Mouse (Mus musculus): ENCODE data around the gene Tpte.
"Not testable (repeated sequence)": the region's sequence is repeated elsewhere in the genome, so short reads cannot be mapped to it uniquely, and the experiment has no call there.

The Tpte gene

GRCm38 (mm10) chr8:22282999-22283491, at the start of gene Tpte:
Tpte (plus strand) TSS chr8:22283441.
- no peak for DNase-seq (ENCODE audit: inconsistent age in 2 of 2, low spot score in 1 of 2)

GRCm38 (mm10) chr8:22242986-22243385, 40.3 kb upstream of the Tpte start:
- no peak for DNase-seq (ENCODE audit: inconsistent age in 2 of 2, low spot score in 1 of 2)

- no peak for DNase-seq (ENCODE audit: inconsistent age in 2 of 2, low spot score in 1 of 2)
Observed at GRCm38 (mm10) chr8:22245663-22246062, 37.6 kb upstream of the Tpte start.

- DNase-seq (ENCODE audit: inconsistent age in 2 of 2, low spot score in 1 of 2): no peak
Observed at GRCm38 (mm10) chr8:22247956-22248355, 35.3 kb upstream of the Tpte start.

GRCm38 (mm10) chr8:22249080-22249479, 34.2 kb upstream of the Tpte start:
- DNase-seq (ENCODE audit: inconsistent age in 2 of 2, low spot score in 1 of 2): no peak

- no peak for DNase-seq (ENCODE audit: inconsistent age in 2 of 2, low spot score in 1 of 2)
Observed at GRCm38 (mm10) chr8:22258946-22259450, 24.2 kb upstream of the Tpte start.

- DNase-seq (ENCODE audit: inconsistent age in 2 of 2, low spot score in 1 of 2): no peak
Observed at GRCm38 (mm10) chr8:22259531-22259930, 23.7 kb upstream of the Tpte start.

GRCm38 (mm10) chr8:22260091-22260722, 23.0 kb upstream of the Tpte start:
- DNase-seq (ENCODE audit: inconsistent age in 2 of 2, low spot score in 1 of 2): peak in 1 of 2 experiments; percentile 43

GRCm38 (mm10) chr8:22262267-22262666, 21.0 kb upstream of the Tpte start:
- peak in 1 of 2 experiments; percentile 78 for DNase-seq (ENCODE audit: inconsistent age in 2 of 2, low spot score in 1 of 2)

- DNase-seq (ENCODE audit: inconsistent age in 2 of 2, low spot score in 1 of 2): no peak
Observed at GRCm38 (mm10) chr8:22264292-22264691, 18.9 kb upstream of the Tpte start.

- DNase-seq (ENCODE audit: inconsistent age in 2 of 2, low spot score in 1 of 2): peak in 1 of 2 experiments; percentile 51
Observed at GRCm38 (mm10) chr8:22264787-22265186, 18.5 kb upstream of the Tpte start.

GRCm38 (mm10) chr8:22265194-22265593, 18.0 kb upstream of the Tpte start:
- no peak for DNase-seq (ENCODE audit: inconsistent age in 2 of 2, low spot score in 1 of 2)

- DNase-seq (ENCODE audit: inconsistent age in 2 of 2, low spot score in 1 of 2): peak in 1 of 2 experiments; percentile 35
Observed at GRCm38 (mm10) chr8:22266809-22267208, 16.4 kb upstream of the Tpte start.

- no peak for DNase-seq (ENCODE audit: inconsistent age in 2 of 2, low spot score in 1 of 2)
Observed at GRCm38 (mm10) chr8:22273142-22273541, 10.1 kb upstream of the Tpte start.

- DNase-seq (ENCODE audit: inconsistent age in 2 of 2, low spot score in 1 of 2): no peak
Observed at GRCm38 (mm10) chr8:22274641-22275040, 8.6 kb upstream of the Tpte start.

GRCm38 (mm10) chr8:22302326-22302725, 19.1 kb downstream of the Tpte start:
- DNase-seq (ENCODE audit: inconsistent age in 2 of 2, low spot score in 1 of 2): no peak

GRCm38 (mm10) chr8:22302896-22303306, 19.7 kb downstream of the Tpte start:
- peak in 1 of 2 experiments; percentile 40 for DNase-seq (ENCODE audit: inconsistent age in 2 of 2, low spot score in 1 of 2)

- DNase-seq (ENCODE audit: inconsistent age in 2 of 2, low spot score in 1 of 2): not testable (repeated sequence)
Observed at GRCm38 (mm10) chr8:22304045-22304444, 20.8 kb downstream of the Tpte start.

- DNase-seq (ENCODE audit: inconsistent age in 2 of 2, low spot score in 1 of 2): no peak
Observed at GRCm38 (mm10) chr8:22306999-22307398, 23.8 kb downstream of the Tpte start.

- DNase-seq (ENCODE audit: inconsistent age in 2 of 2, low spot score in 1 of 2): no peak
Observed at GRCm38 (mm10) chr8:22311446-22311845, 28.2 kb downstream of the Tpte start.

- DNase-seq (ENCODE audit: inconsistent age in 2 of 2, low spot score in 1 of 2): no peak
Observed at GRCm38 (mm10) chr8:22335426-22335825, 52.2 kb downstream of the Tpte start.

GRCm38 (mm10) chr8:22359359-22359758, 76.1 kb downstream of the Tpte start:
- no peak for DNase-seq (ENCODE audit: inconsistent age in 2 of 2, low spot score in 1 of 2)

- DNase-seq (ENCODE audit: inconsistent age in 2 of 2, low spot score in 1 of 2): no peak
Observed at GRCm38 (mm10) chr8:22359882-22360281, 76.6 kb downstream of the Tpte start.
